Mouse (Mus musculus): ENCODE measurements around the gene Mmd.

DNA sequence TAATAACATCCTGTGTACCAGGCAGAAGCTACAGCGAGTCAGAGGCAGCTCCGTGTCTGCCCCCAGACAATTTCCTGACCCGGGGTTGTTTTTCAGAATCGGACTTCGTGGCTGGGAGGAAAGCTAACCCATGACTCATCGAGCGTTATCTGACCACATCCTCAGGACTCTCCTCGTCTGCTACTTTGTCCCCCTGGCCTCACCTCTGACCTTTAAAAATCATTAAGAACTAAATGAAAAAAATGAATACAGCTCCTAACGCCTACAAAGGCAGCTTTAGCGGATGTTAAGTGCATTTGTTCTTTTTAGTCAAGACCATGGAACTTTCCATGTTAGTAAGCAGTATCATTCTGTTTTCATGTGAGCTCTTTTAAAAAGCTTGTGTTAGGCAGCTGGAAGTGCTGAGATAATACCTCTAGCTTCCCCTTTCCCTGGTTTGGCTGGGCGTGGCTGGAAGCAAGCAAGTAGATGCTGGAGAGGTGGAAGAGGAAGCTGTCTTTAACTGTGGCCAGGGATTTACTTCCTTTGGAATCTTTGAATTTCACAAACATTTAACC, 24.3 kb upstream of the Mmd start:
- no peak for TF ChIP-seq CTCF (IDR thresholded peaks at IDR 0.05)
- no peak for TF ChIP-seq EP300 (IDR thresholded peaks at IDR 0.05; ENCODE audit: insufficient read depth, low read depth, low read length)

All from heart, adult 2 months (tissue).